Mouse (Mus musculus) layer of hippocampus, adult 11-12 months (tissue): ENCODE data around the gene Lgr6.
A peak's percentile ranks its signal among the peaks of the same experiment; 100 is the strongest.

Source experiments
- DNase-seq: peaks from one replicate; pipeline ENCODE4 v3.0.0; 2022; ENCODE audit warnings: low spot score

The Lgr6 gene

GRCm38 (mm10) chr1:134960634-134961033, 144.4 kb downstream of the Lgr6 start:
- DNase-seq: no peak

- peak; percentile 99 for DNase-seq
Measured at GRCm38 (mm10) chr1:134955637-134956176, 149.4 kb downstream of the Lgr6 start, which contains the start of gene Ppp1r12b. Ppp1r12b (minus strand) TSS chr1:134955942.

GRCm38 (mm10) chr1:134955050-134955636, 149.9 kb downstream of the Lgr6 start:
- DNase-seq: no peak

GRCm38 (mm10) chr1:134949946-134950345, 155.1 kb downstream of the Lgr6 start:
- no peak for DNase-seq

GRCm38 (mm10) chr1:134947590-134947989, 157.5 kb downstream of the Lgr6 start:
- no peak for DNase-seq

- no peak for DNase-seq
Measured at GRCm38 (mm10) chr1:134942898-134943297, 162.2 kb downstream of the Lgr6 start.

GRCm38 (mm10) chr1:134940863-134941262, 164.2 kb downstream of the Lgr6 start:
- no peak for DNase-seq

GRCm38 (mm10) chr1:134938233-134938632, 166.8 kb downstream of the Lgr6 start:
- DNase-seq: no peak

- DNase-seq: no peak
Measured at GRCm38 (mm10) chr1:134936335-134936734, 168.7 kb downstream of the Lgr6 start.
